Mouse (Mus musculus) gastrocnemius, postnatal 10 days (tissue): ENCODE measurements around the gene Tmem47. TPM values are rescaled to one million over a fixed set of nuclear protein-coding genes. Genes with fewer than 3 reads are reported as not detected.
A peak's percentile ranks its signal among the peaks of the same experiment; 100 is the strongest.

Source experiments
- DNase-seq: peaks from one replicate; pipeline ENCODE4 v3.0.0; 2021; ENCODE audit warnings: mixed read lengths
- long read RNA-seq, 2 experiments: library from polyadenylated mRNA; stranded (forward); transcript quantifications; one replicate each; pipeline ENCODE4 v2.0.0; 2021
- total RNA-seq, 2 experiments: library from RNA; stranded (reverse); gene quantifications; 2 replicates each; pipeline ENCODE4 v1.2.3; 2021

The Tmem47 gene
- total RNA-seq, result 10 to 100 TPM; 21.7 to 28.7 TPM
- long read RNA-seq, experiment 1, full-length matches to known transcripts, result 74 of 76 reads
- long read RNA-seq, experiment 1, partial matches to known transcripts, result 0 of 76 reads
- long read RNA-seq, experiment 1, other reads (novel, unspliced or antisense), result 2 of 76 reads
- long read RNA-seq, experiment 2, full-length matches to known transcripts, result 37 of 38 reads
- long read RNA-seq, experiment 2, partial matches to known transcripts, result 0 of 38 reads
- long read RNA-seq, experiment 2, other reads (novel, unspliced or antisense), result 1 of 38 reads

- DNase-seq, result peak; percentile 72
Measured at GRCm38 (mm10) chrX:81070210-81070803, at the start of gene Tmem47. Gene Tmem47 (plus strand): TSS chrX:81070698.

- peak; percentile 18 for DNase-seq
Measured at GRCm38 (mm10) chrX:81070804-81071461, 435 bp downstream of the Tmem47 start.

GRCm38 (mm10) chrX:81071746-81072640 is 1.5 kb downstream of the Tmem47 start:
- no peak for DNase-seq

GRCm38 (mm10) chrX:81072651-81073050 is 2.2 kb downstream of the Tmem47 start:
- DNase-seq, result no peak

GRCm38 (mm10) chrX:81073834-81074233 is 3.3 kb downstream of the Tmem47 start:
- DNase-seq, result no peak

GRCm38 (mm10) chrX:81078522-81078921 is 8.0 kb downstream of the Tmem47 start:
- DNase-seq, result no peak

- no peak for DNase-seq
Measured at GRCm38 (mm10) chrX:81080996-81081395, 10.5 kb downstream of the Tmem47 start.

- peak; percentile 39 for DNase-seq
Measured at GRCm38 (mm10) chrX:81085025-81085752, 14.7 kb downstream of the Tmem47 start.

- no peak for DNase-seq
Measured at GRCm38 (mm10) chrX:81147416-81147815, 76.9 kb downstream of the Tmem47 start.
